Comparison of ENCODE assay signal across 9 mouse cellular contexts in genomic region chr8:120528332-120528731, GRCm38 (mm10).
DNase-seq lines count a peak whose midpoint lies in the region; ATAC-seq and TF ChIP-seq lines count a peak whose summit lies in the region.
"Had no signal": no experiment of that assay in that cellular context is flagged by ENCODE, and none has a peak within 500 bp of the region (broad histone marks: within the 10 kb centered on the region; RNA-seq: fewer than 3 reads in every experiment).

No protein-coding gene starts in this region.

- WGBS in forebrain, embryonic 12.5 days: 22% methylated on average over 3 of the region's 3 CpGs
- 32% methylated on average over 3 of the region's 3 CpGs for WGBS in forebrain, embryonic 15.5 days
- 58% methylated on average over 3 of the region's 3 CpGs for WGBS in liver, embryonic 12.5 days (ENCODE audit: insufficient replicate concordance)
- WGBS in liver, postnatal 0 days (ENCODE audit: insufficient replicate concordance): 53% methylated on average over 3 of the region's 3 CpGs
- 38% methylated on average over 3 of the region's 3 CpGs for WGBS in forebrain, embryonic 14.5 days

- H3K36me3 ChIP-seq in forebrain, embryonic 12.5 days (replicated peaks): no peaks in the 10 kb centered on the region
- no peaks in the 10 kb centered on the region for H3K36me3 ChIP-seq in forebrain, embryonic 15.5 days
- H3K36me3 ChIP-seq in liver, embryonic 12.5 days: peaks cover 17% of the 10 kb centered on the region; the same call in 1 of the 2 replicates
- H3K36me3 ChIP-seq in liver, postnatal 0 days (replicated peaks; ENCODE audit: insufficient read depth, low read length): no peaks in the 10 kb centered on the region
- H3K36me3 ChIP-seq in forebrain, embryonic 14.5 days (ENCODE audit: control insufficient read depth, insufficient read depth, low read length): no peaks in the 10 kb centered on the region

- peak overlapping the region; percentile 32; the same call in 1 of the 2 replicates for H3K27ac ChIP-seq in forebrain, embryonic 12.5 days
- no peak overlapping the region for H3K27ac ChIP-seq in forebrain, embryonic 15.5 days (replicated peaks)
- peak overlapping the region; percentile 53; the same call in 1 of the 2 replicates for H3K27ac ChIP-seq in liver, embryonic 12.5 days
- H3K27ac ChIP-seq in liver, postnatal 0 days (ENCODE audit: low read depth): no peak overlapping the region; the same call in 1 of the 2 replicates
- peak overlapping the region; percentile 6; the same call in 1 of the 2 replicates for H3K27ac ChIP-seq in forebrain, embryonic 14.5 days (ENCODE audit: low read depth, low read length)

- H3K4me3 ChIP-seq in forebrain, embryonic 12.5 days (replicated peaks): no peak overlapping the region
- no peak overlapping the region for H3K4me3 ChIP-seq in forebrain, embryonic 15.5 days
- H3K4me3 ChIP-seq in liver, embryonic 12.5 days: no peak overlapping the region
- H3K4me3 ChIP-seq in liver, postnatal 0 days (ENCODE audit: low read depth, low read length): no peak overlapping the region
- no peak overlapping the region for H3K4me3 ChIP-seq in forebrain, embryonic 14.5 days (ENCODE audit: low read depth, low read length)

- 0 out of 2 replicates have a peak, but pooled peaks cover 9% of the 10 kb centered on the region for H3K27me3 ChIP-seq in forebrain, embryonic 12.5 days
- H3K27me3 ChIP-seq in forebrain, embryonic 15.5 days: no peaks in the 10 kb centered on the region
- no peaks in the 10 kb centered on the region for H3K27me3 ChIP-seq in liver, embryonic 12.5 days (replicated peaks)
- no peaks in the 10 kb centered on the region for H3K27me3 ChIP-seq in liver, postnatal 0 days (ENCODE audit: insufficient read depth, low read length)
- no peaks in the 10 kb centered on the region for H3K27me3 ChIP-seq in forebrain, embryonic 14.5 days (replicated peaks; ENCODE audit: control insufficient read depth, insufficient read depth, low read length)

- H3K9ac ChIP-seq in forebrain, embryonic 12.5 days: peak overlapping the region; percentile 5; the same call in 1 of the 2 replicates
- no peak overlapping the region for H3K9ac ChIP-seq in forebrain, embryonic 15.5 days (replicated peaks)
- H3K9ac ChIP-seq in liver, embryonic 12.5 days: no peak overlapping the region
- H3K9ac ChIP-seq in liver, postnatal 0 days (replicated peaks): no peak overlapping the region
- H3K9ac ChIP-seq in forebrain, embryonic 14.5 days (ENCODE audit: low read length): no peak overlapping the region

- no peaks in the 10 kb centered on the region for H3K9me3 ChIP-seq in forebrain, embryonic 12.5 days
- H3K9me3 ChIP-seq in forebrain, embryonic 15.5 days: no peaks in the 10 kb centered on the region
- H3K9me3 ChIP-seq in liver, embryonic 12.5 days (replicated peaks): no peaks in the 10 kb centered on the region
- H3K9me3 ChIP-seq in liver, postnatal 0 days (ENCODE audit: low read length): no peaks in the 10 kb centered on the region
- H3K9me3 ChIP-seq in forebrain, embryonic 14.5 days (replicated peaks; ENCODE audit: control insufficient read depth, low read length): no peaks in the 10 kb centered on the region

- DNase-seq in liver, postnatal 0 days: no peak
- no peak for DNase-seq in forebrain, embryonic 14.5 days (ENCODE audit: low spot score)
- DNase-seq in thymus, postnatal 14 days: peak; percentile 84
- no peak for DNase-seq in kidney, adult 18-20 months
- DNase-seq: midbrain, embryonic 14.5 days had no signal

- H3K4me1 ChIP-seq in forebrain, embryonic 12.5 days: peaks cover 92% of the 10 kb centered on the region
- peaks cover 90% of the 10 kb centered on the region for H3K4me1 ChIP-seq in forebrain, embryonic 15.5 days
- H3K4me1 ChIP-seq in liver, embryonic 12.5 days: peaks cover 99% of the 10 kb centered on the region
- H3K4me1 ChIP-seq in liver, postnatal 0 days (ENCODE audit: insufficient read depth): peaks cover 51% of the 10 kb centered on the region
- H3K4me1 ChIP-seq in forebrain, embryonic 14.5 days (ENCODE audit: control insufficient read depth, insufficient read depth, low read length): peaks cover 72% of the 10 kb centered on the region

- TF ChIP-seq EP300 in liver, postnatal 0 days (IDR thresholded peaks at IDR 0.05; ENCODE audit: low read depth): no peak

- peak overlapping the region; percentile 0; the same call in 1 of the 2 replicates for H3K4me2 ChIP-seq in forebrain, embryonic 12.5 days
- H3K4me2 ChIP-seq in forebrain, embryonic 15.5 days (replicated peaks): no peak overlapping the region
- H3K4me2 ChIP-seq in liver, embryonic 12.5 days: no peak overlapping the region
- H3K4me2 ChIP-seq in liver, postnatal 0 days (ENCODE audit: low read depth, low read length): no peak overlapping the region
- H3K4me2 ChIP-seq in forebrain, embryonic 14.5 days (ENCODE audit: low read length): no peak overlapping the region

- no peak for TF ChIP-seq CTCF in liver, postnatal 0 days (IDR thresholded peaks at IDR 0.05; ENCODE audit: low read depth)

- no peak for ATAC-seq in forebrain, embryonic 12.5 days (ENCODE audit: low FRiP score)
- ATAC-seq in forebrain, embryonic 15.5 days (replicated peaks): no peak
- ATAC-seq in liver, embryonic 12.5 days: no peak
- no peak for ATAC-seq in liver, postnatal 0 days
- no peak for ATAC-seq in forebrain, embryonic 14.5 days
- no peak for ATAC-seq in erythroid progenitor cell, adult 5-6 weeks (replicated peaks; ENCODE audit: low FRiP score, poor library complexity, severe bottlenecking)

Comparison
In these comparisons a context has a peak if more than half of its experiments do, and no peak if none do; other contexts are left out.
1. H3K27ac ChIP-seq: peak in forebrain, embryonic 12.5 days (single experiment), liver, embryonic 12.5 days (single experiment) and forebrain, embryonic 14.5 days (single experiment); none in forebrain, embryonic 15.5 days (single experiment) and liver, postnatal 0 days (single experiment).